Mouse (Mus musculus) liver, embryonic 14.5 days (tissue): Measurements from ENCODE around the gene Pnliprp2. TPM values are rescaled to one million over a fixed set of nuclear protein-coding genes. Genes with fewer than 3 reads are reported as not detected.

Experiments
- ATAC-seq: fragments of 200-750 bp; cut with Nextera tagmentation; 2 replicates; pipeline ENCODE4 v1.8.0; 2017; ENCODE audit warnings: moderate number of reproducible peaks, mild to moderate bottlenecking, moderate library complexity; ENCODE audit not compliant: insufficient read depth
- DNase-seq, 3 experiments: peaks; one replicate each; pipeline ENCODE4 v3.0.0-alpha.2; 2012 to 2013; ENCODE audit warnings: low read depth in 3 of 3, low spot score in 3 of 3
- H3K27ac ChIP-seq: fragments of 300-500 bp; sonication (generic); 2 replicates; pipeline ENCODE4 v1.5.1; 2014; ENCODE audit warnings: moderate library complexity, mild to moderate bottlenecking, control low read depth, inconsistent platforms
- H3K27me3 ChIP-seq: fragments of 300-500 bp; sonication (generic); 2 replicates; pipeline ENCODE4 v1.6.1; 2014; ENCODE audit warnings: mild to moderate bottlenecking, low read length, moderate library complexity; ENCODE audit not compliant: control insufficient read depth, insufficient read depth
- H3K36me3 ChIP-seq: fragments of 300-500 bp; sonication (generic); replicated peaks from 2 replicates; pipeline ENCODE4 v1.6.1; 2014; ENCODE audit warnings: low read depth; ENCODE audit not compliant: control insufficient read depth, insufficient read depth
- H3K4me1 ChIP-seq, 2 experiments: fragments of 200-500 bp in 1 of 2; fragments of 300-500 bp in 1 of 2; sonication (generic) in 1 of 2; replicated peaks; 2 replicates each; pipeline ENCODE4 v1.6.1; 2012 to 2014; ENCODE audit warnings: antibody characterized with exemption in 1 of 2, inconsistent platforms in 1 of 2, low read length in 1 of 2; ENCODE audit not compliant: control insufficient read depth in 2 of 2, insufficient read depth in 2 of 2
- H3K4me2 ChIP-seq: fragments of 300-500 bp; sonication (generic); 2 replicates; pipeline ENCODE4 v1.6.1; 2014; ENCODE audit warnings: low read depth, mild to moderate bottlenecking, control low read depth, moderate library complexity
- H3K4me3 ChIP-seq, 2 experiments: fragments of 200-500 bp in 1 of 2; fragments of 300-500 bp in 1 of 2; sonication (generic) in 1 of 2; 2 replicates each; pipeline ENCODE4 v1.5.1; 2012 to 2014; ENCODE audit warnings: low read depth in 2 of 2, low read length in 2 of 2, mild to moderate bottlenecking in 2 of 2, control low read depth in 1 of 2, inconsistent platforms in 1 of 2, moderate library complexity in 1 of 2; ENCODE audit not compliant: insufficient read depth in 1 of 2
- H3K9ac ChIP-seq: fragments of 300-500 bp; sonication (generic); replicated peaks from 2 replicates; pipeline ENCODE4 v1.6.1; 2014; ENCODE audit warnings: mild to moderate bottlenecking, control low read depth, moderate library complexity
- H3K9me3 ChIP-seq: fragments of 300-500 bp; sonication (generic); 2 replicates; pipeline ENCODE4 v1.6.1; 2016; ENCODE audit warnings: low read length, mixed read lengths; ENCODE audit not compliant: control insufficient read depth
- CTCF ChIP-seq: IDR thresholded peaks from 2 replicates; pipeline ENCODE4 v1.5.1; 2016; ENCODE audit warnings: antibody characterized with exemption, low read depth, control low read depth
- EP300 ChIP-seq: IDR thresholded peaks from 2 replicates; pipeline ENCODE4 v1.6.1; 2016; ENCODE audit warnings: antibody characterized with exemption, low read depth
- WGBS: fragments of 180-500 bp; shearing (Covaris S2); extraction: QIAGEN DNeasy Blood & Tissue Kit; methylation state at CpG from one replicate; pipeline ENCODE4 v1.1.7; 2014; ENCODE audit not compliant: insufficient replicate concordance; 5-methylcytosine and 5-hydroxymethylcytosine counted together
- polyA plus RNA-seq, 2 experiments: library from polyadenylated mRNA; depleted of rRNA in 1 of 2; stranded (reverse) in 1 of 2; unstranded in 1 of 2; fragments of >200 nt; fragmentation: Nextera tagmentation in 1 of 2; extraction: Ambion mirVana in 1 of 2; gene quantifications; 2 replicates each; pipeline versions ENCODE4 v1.2.1 to v1.2.3; 2012 to 2014

Gene Pnliprp2
- polyA plus RNA-seq, 2 experiments = 2.0 to 4.4 TPM

- Histone ChIP-seq H3K4me1 (no peaks in the 10 kb centered on the region), H3K4me2 (no peak overlapping the region), H3K9ac (no peak overlapping the region), H3K27me3 (no peaks in the 10 kb centered on the region), H3K4me3 (no peak overlapping the region), H3K36me3 (no peaks in the 10 kb centered on the region), H3K9me3 (no peaks in the 10 kb centered on the region), H3K27ac (no peak overlapping the region)
- WGBS = 1% methylated on average over 3 of the region's 3 CpGs
- no peak for DNase-seq
- TF ChIP-seq EP300 (no peak), CTCF (peak; percentile 77)
- ATAC-seq = no peak
Measured at GRCm38 (mm10) chr19:58806364-58806763, 46.8 kb downstream of the Pnliprp2 start.

GRCm38 (mm10) chr19:58808864-58809263 lies 49.3 kb downstream of the Pnliprp2 start:
- no peak overlapping the region for H3K9ac ChIP-seq
- no peak for TF ChIP-seq CTCF
- no peak for TF ChIP-seq EP300

GRCm38 (mm10) chr19:58810536-58810935 lies 51.0 kb downstream of the Pnliprp2 start:
- no peaks in the 10 kb centered on the region for H3K36me3 ChIP-seq
- WGBS = 51% methylated on average over 5 of the region's 5 CpGs
- no peak for ATAC-seq
- no peak for DNase-seq
- no peak overlapping the region for H3K4me3 ChIP-seq
- TF ChIP-seq EP300 (no peak), CTCF (no peak)
- no peak overlapping the region for H3K4me2 ChIP-seq
- no peak overlapping the region for H3K27ac ChIP-seq
- H3K9me3 ChIP-seq = no peaks in the 10 kb centered on the region
- H3K27me3 ChIP-seq = no peaks in the 10 kb centered on the region
- H3K9ac ChIP-seq = no peak overlapping the region
- H3K4me1 ChIP-seq = no peaks in the 10 kb centered on the region

More at GRCm38 (mm10) chr19:58808864-58809263, 49.3 kb downstream of the Pnliprp2 start:
- H3K27me3 ChIP-seq = no peaks in the 10 kb centered on the region
- 52% methylated on average over 6 of the region's 6 CpGs for WGBS
- no peaks in the 10 kb centered on the region for H3K36me3 ChIP-seq
- no peaks in the 10 kb centered on the region for H3K9me3 ChIP-seq
- no peak overlapping the region for H3K4me2 ChIP-seq
- DNase-seq (no peak), ATAC-seq (no peak)
- no peaks in the 10 kb centered on the region for H3K4me1 ChIP-seq
- no peak overlapping the region for H3K4me3 ChIP-seq
- H3K27ac ChIP-seq = no peak overlapping the region

GRCm38 (mm10) chr19:58815179-58815922 lies 55.8 kb downstream of the Pnliprp2 start:
- Histone ChIP-seq H3K27ac (no peak overlapping the region), H3K27me3 (no peaks in the 10 kb centered on the region), H3K4me3 (no peak overlapping the region), H3K4me1 (no peaks in the 10 kb centered on the region), H3K4me2 (no peak overlapping the region), H3K36me3 (no peaks in the 10 kb centered on the region), H3K9me3 (no peaks in the 10 kb centered on the region), H3K9ac (no peak overlapping the region)
- 68% methylated on average over 13 of the region's 13 CpGs for WGBS
- no peak for TF ChIP-seq CTCF
- TF ChIP-seq EP300 = no peak
- DNase-seq (no peak), ATAC-seq (no peak)

- Histone ChIP-seq H3K36me3 (no peaks in the 10 kb centered on the region), H3K4me1 (no peaks in the 10 kb centered on the region), H3K4me2 (no peak overlapping the region), H3K9me3 (no peaks in the 10 kb centered on the region), H3K27me3 (no peaks in the 10 kb centered on the region), H3K9ac (no peak overlapping the region), H3K4me3 (no peak overlapping the region), H3K27ac (no peak overlapping the region)
- DNase-seq (no peak), ATAC-seq (no peak)
- WGBS = 67% methylated on average over 17 of the region's 17 CpGs
- no peak for TF ChIP-seq CTCF
- TF ChIP-seq EP300 = no peak
Measured at GRCm38 (mm10) chr19:58816453-58817041, 57.0 kb downstream of the Pnliprp2 start.
